Mouse (Mus musculus): ENCODE results near the gene Tuba4a. TPM values are rescaled to one million over a fixed set of nuclear protein-coding genes. Genes with fewer than 3 reads are reported as not detected.
A peak's percentile ranks its signal among the peaks of the same experiment; 100 is the strongest.

Gene Tuba4a
- total and polyA plus RNA-seq, 2 experiments from 2014 or later, result 87.0 to 165 TPM

- Histone ChIP-seq H3K4me1 (ENCODE audit: insufficient read depth, low read length) (0 out of 2 replicates have a peak, but pooled peaks cover 2% of the 10 kb centered on the region), H3K9me3 (ENCODE audit: low read length) (no peaks in the 10 kb centered on the region), H3K4me2 (ENCODE audit: low read depth, low read length, poor library complexity, severe bottlenecking) (peak within 1 kb of the TSS; percentile 58), H3K4me3 (ENCODE audit: low read depth, low read length) (peak within 1 kb of the TSS; percentile 78), H3K36me3 (ENCODE audit: insufficient read depth, low read length) (peaks cover 30% of the 10 kb centered on the region), H3K27me3 (ENCODE audit: insufficient read depth, low read length) (no peaks in the 10 kb centered on the region), H3K27ac (ENCODE audit: low read depth, low read length) (peak within 1 kb of the TSS; percentile 80), H3K9ac (replicated peaks; ENCODE audit: low read length, poor library complexity, severe bottlenecking) (peak within 1 kb of the TSS; percentile 66)
- TF ChIP-seq CTCF (IDR thresholded peaks at IDR 0.05), result 0 out of 2 replicates have a peak, but pooled peaks have one; percentile 5
- DNase-seq (ENCODE audit: low spot score) (peak; percentile 94), ATAC-seq (ENCODE audit: low FRiP score) (peak; percentile 96)
- 1% methylated on average over 55 of the region's 59 CpGs for WGBS
Measured at GRCm38 (mm10) chr1:75168472-75169464, 50.9 kb downstream of the Tuba4a start, which contains the start of gene Zfand2b. Zfand2b (plus strand) TSS chr1:75168646.

- Histone ChIP-seq H3K27me3 (ENCODE audit: insufficient read depth, low read length) (no peaks in the 10 kb centered on the region), H3K4me2 (ENCODE audit: low read depth, low read length, poor library complexity, severe bottlenecking) (peak overlapping the region; percentile 58), H3K36me3 (ENCODE audit: insufficient read depth, low read length) (peaks cover 23% of the 10 kb centered on the region), H3K27ac (ENCODE audit: low read depth, low read length) (peak overlapping the region; percentile 80; the same call in 1 of the 2 replicates), H3K9ac (replicated peaks; ENCODE audit: low read length, poor library complexity, severe bottlenecking) (peak overlapping the region; percentile 66), H3K4me1 (ENCODE audit: insufficient read depth, low read length) (0 out of 2 replicates have a peak, but pooled peaks cover 2% of the 10 kb centered on the region), H3K4me3 (ENCODE audit: low read depth, low read length) (peak overlapping the region; percentile 78), H3K9me3 (ENCODE audit: low read length) (no peaks in the 10 kb centered on the region)
- ATAC-seq (ENCODE audit: low FRiP score) (peak; percentile 67), DNase-seq (ENCODE audit: low spot score) (no peak)
- no peak for TF ChIP-seq CTCF (IDR thresholded peaks at IDR 0.05)
- WGBS, result 7% methylated on average over 7 of the region's 7 CpGs
Measured at GRCm38 (mm10) chr1:75168093-75168471, 51.6 kb downstream of the Tuba4a start.

Small RNA genes within 50 kb of the gene (microRNA-seq; reads per million reads assigned to microRNA genes)
- not detected for gene Gm27943 (ENCODE audit: borderline number of aligned reads)

Other genes starting within 250 kb of the Tuba4a start
- gene Nhej1, start 94.7 kb downstream of the Tuba4a start, total RNA-seq (2014; rRNA removed), result 1.8 and 2.4 TPM in 2 replicates
- gene Nhej1, start 94.7 kb downstream of the Tuba4a start, polyA plus RNA-seq (2015; fragmentation: Nextera tagmentation; extraction: Ambion mirVana), result 2.9 and 3.4 TPM in 2 replicates
- gene Slc23a3, start 86.0 kb downstream of the Tuba4a start, total RNA-seq (2014; rRNA removed), result not detected in 2 replicates
- not detected in 2 replicates for gene Slc23a3, start 86.0 kb downstream of the Tuba4a start, polyA plus RNA-seq (2015; fragmentation: Nextera tagmentation; extraction: Ambion mirVana)
- 50.5 and 51.4 TPM in 2 replicates for gene Cnppd1, start 77.2 kb downstream of the Tuba4a start, total RNA-seq (2014; rRNA removed)
- 48.4 and 50.2 TPM in 2 replicates for gene Cnppd1, start 77.2 kb downstream of the Tuba4a start, polyA plus RNA-seq (2015; fragmentation: Nextera tagmentation; extraction: Ambion mirVana)
- gene Retreg2, start 77.1 kb downstream of the Tuba4a start, total RNA-seq (2014; rRNA removed), result 220 and 228 TPM in 2 replicates
- gene Retreg2, start 77.1 kb downstream of the Tuba4a start, polyA plus RNA-seq (2015; fragmentation: Nextera tagmentation; extraction: Ambion mirVana), result 145 TPM in 2 replicates
- 28.5 and 38.4 TPM in 2 replicates for gene Zfand2b, start 51.2 kb downstream of the Tuba4a start, total RNA-seq (2014; rRNA removed)
- 41.1 and 42.5 TPM in 2 replicates for gene Zfand2b, start 51.2 kb downstream of the Tuba4a start, polyA plus RNA-seq (2015; fragmentation: Nextera tagmentation; extraction: Ambion mirVana)
- 43.5 and 44.6 TPM in 2 replicates for gene Abcb6, start 39.5 kb downstream of the Tuba4a start, total RNA-seq (2014; rRNA removed)
- 46.7 and 49.1 TPM in 2 replicates for gene Abcb6, start 39.5 kb downstream of the Tuba4a start, polyA plus RNA-seq (2015; fragmentation: Nextera tagmentation; extraction: Ambion mirVana)
- 20.1 and 27.7 TPM in 2 replicates for gene Ankzf1, start 27.7 kb downstream of the Tuba4a start, total RNA-seq (2014; rRNA removed)
- gene Ankzf1, start 27.7 kb downstream of the Tuba4a start, polyA plus RNA-seq (2015; fragmentation: Nextera tagmentation; extraction: Ambion mirVana), result 15.7 and 17.0 TPM in 2 replicates
- 97.0 and 135 TPM in 2 replicates for gene Atg9a, start 27.7 kb downstream of the Tuba4a start, total RNA-seq (2014; rRNA removed)
- gene Atg9a, start 27.7 kb downstream of the Tuba4a start, polyA plus RNA-seq (2015; fragmentation: Nextera tagmentation; extraction: Ambion mirVana), result 71.8 and 75.6 TPM in 2 replicates
- 18.3 and 25.6 TPM in 2 replicates for gene Glb1l, start 9.1 kb downstream of the Tuba4a start, total RNA-seq (2014; rRNA removed)
- gene Glb1l, start 9.1 kb downstream of the Tuba4a start, polyA plus RNA-seq (2015; fragmentation: Nextera tagmentation; extraction: Ambion mirVana), result 18.2 and 18.4 TPM in 2 replicates
- 98.8 and 130 TPM in 2 replicates for gene Stk16, start 9.0 kb downstream of the Tuba4a start, total RNA-seq (2014; rRNA removed)
- 111 and 113 TPM in 2 replicates for gene Stk16, start 9.0 kb downstream of the Tuba4a start, polyA plus RNA-seq (2015; fragmentation: Nextera tagmentation; extraction: Ambion mirVana)
- not detected in 2 replicates for gene A630095N17Rik, start 12.2 kb upstream of the Tuba4a start, total RNA-seq (2014; rRNA removed)
- not detected in 2 replicates for gene A630095N17Rik, start 12.2 kb upstream of the Tuba4a start, polyA plus RNA-seq (2015; fragmentation: Nextera tagmentation; extraction: Ambion mirVana)
- gene Dnajb2, start 16.5 kb upstream of the Tuba4a start, total RNA-seq (2014; rRNA removed), result 43.6 and 46.7 TPM in 2 replicates
- gene Dnajb2, start 16.5 kb upstream of the Tuba4a start, polyA plus RNA-seq (2015; fragmentation: Nextera tagmentation; extraction: Ambion mirVana), result 61.7 and 65.1 TPM in 2 replicates
- 116 and 127 TPM in 2 replicates for gene Ptprn, start 44.6 kb upstream of the Tuba4a start, total RNA-seq (2014; rRNA removed)
- 51.4 and 52.2 TPM in 2 replicates for gene Ptprn, start 44.6 kb upstream of the Tuba4a start, polyA plus RNA-seq (2015; fragmentation: Nextera tagmentation; extraction: Ambion mirVana)
- gene Resp18, start 58.5 kb upstream of the Tuba4a start, total RNA-seq (2014; rRNA removed), result 302 and 332 TPM in 2 replicates
- gene Resp18, start 58.5 kb upstream of the Tuba4a start, polyA plus RNA-seq (2015; fragmentation: Nextera tagmentation; extraction: Ambion mirVana), result 409 and 416 TPM in 2 replicates
- 145 TPM in 2 replicates for gene Dnpep, start 98.1 kb upstream of the Tuba4a start, total RNA-seq (2014; rRNA removed)
- 128 and 139 TPM in 2 replicates for gene Dnpep, start 98.1 kb upstream of the Tuba4a start, polyA plus RNA-seq (2015; fragmentation: Nextera tagmentation; extraction: Ambion mirVana)
- 1.9 and 2.6 TPM in 2 replicates for gene Des, start 140.5 kb upstream of the Tuba4a start, total RNA-seq (2014; rRNA removed)
- 1.4 and 1.6 TPM in 2 replicates for gene Des, start 140.5 kb upstream of the Tuba4a start, polyA plus RNA-seq (2015; fragmentation: Nextera tagmentation; extraction: Ambion mirVana)
- gene Speg, start 155.4 kb upstream of the Tuba4a start, total RNA-seq (2014; rRNA removed), result 62.9 and 70.6 TPM in 2 replicates
- gene Speg, start 155.4 kb upstream of the Tuba4a start, polyA plus RNA-seq (2015; fragmentation: Nextera tagmentation; extraction: Ambion mirVana), result 22.0 and 23.7 TPM in 2 replicates
- 77.1 and 94.9 TPM in 2 replicates for gene Gmppa, start 216.1 kb upstream of the Tuba4a start, total RNA-seq (2014; rRNA removed)
- 67.4 and 76.1 TPM in 2 replicates for gene Gmppa, start 216.1 kb upstream of the Tuba4a start, polyA plus RNA-seq (2015; fragmentation: Nextera tagmentation; extraction: Ambion mirVana)
- 180 and 188 TPM in 2 replicates for gene Asic4, start 230.6 kb upstream of the Tuba4a start, total RNA-seq (2014; rRNA removed)
- 54.8 and 60.0 TPM in 2 replicates for gene Asic4, start 230.6 kb upstream of the Tuba4a start, polyA plus RNA-seq (2015; fragmentation: Nextera tagmentation; extraction: Ambion mirVana)